Mouse (Mus musculus) adrenal gland, postnatal 36 days (tissue): ENCODE data around the gene Rarb. TPM values are rescaled to one million over a fixed set of nuclear protein-coding genes. Genes with fewer than 3 reads are reported as not detected.

ENCODE experiments used
- DNase-seq, 2 experiments: peaks; one replicate each; pipeline ENCODE4 v3.0.0; 2021; ENCODE audit warnings: mixed read lengths in 1 of 2
- total RNA-seq, 2 experiments: library from RNA; stranded (reverse); gene quantifications; 2 replicates each; pipeline ENCODE4 v1.2.3; 2021

Rarb gene
- total RNA-seq, 2 experiments from 2014 or later = 16.2 to 16.7 TPM

GRCm38 (mm10) chr14:16434396-16435171 lies 384.4 kb downstream of the Rarb start:
- peak; percentile 44 to 56 for DNase-seq

- DNase-seq = no peak
Observed at GRCm38 (mm10) chr14:16433206-16433605, 385.8 kb downstream of the Rarb start.

GRCm38 (mm10) chr14:16432550-16432949 lies 386.4 kb downstream of the Rarb start:
- no peak for DNase-seq

GRCm38 (mm10) chr14:16431941-16432499 lies 386.9 kb downstream of the Rarb start:
- no peak for DNase-seq

- DNase-seq = no peak
Observed at GRCm38 (mm10) chr14:16427569-16427968, 391.4 kb downstream of the Rarb start.

- DNase-seq = no peak
Observed at GRCm38 (mm10) chr14:16414163-16414562, 404.8 kb downstream of the Rarb start.

GRCm38 (mm10) chr14:16405187-16405586 lies 413.8 kb downstream of the Rarb start:
- no peak for DNase-seq

GRCm38 (mm10) chr14:16384783-16385182 lies 434.2 kb downstream of the Rarb start:
- DNase-seq = no peak
